Mouse (Mus musculus) spleen, adult 10 weeks (tissue): ENCODE measurements around the gene Sprr2k. TPM values are rescaled to one million over a fixed set of nuclear protein-coding genes. Genes with fewer than 3 reads are reported as not detected.

Experiments
- polyA plus RNA-seq: library from polyadenylated mRNA; stranded (reverse); fragments of 350-450 nt; fragmentation: Illumina TruSeq; extraction: RNeasy Lipid Tissue Mini Kit (QIAGEN cat#74804); gene quantifications from one replicate; pipeline ENCODE4 v1.2.3, GENCODE M21; 2015; ENCODE audit warnings: low replicate concordance; ENCODE audit not compliant: insufficient read depth

Gene Sprr2k
- polyA plus RNA-seq, result not detected

DNA sequence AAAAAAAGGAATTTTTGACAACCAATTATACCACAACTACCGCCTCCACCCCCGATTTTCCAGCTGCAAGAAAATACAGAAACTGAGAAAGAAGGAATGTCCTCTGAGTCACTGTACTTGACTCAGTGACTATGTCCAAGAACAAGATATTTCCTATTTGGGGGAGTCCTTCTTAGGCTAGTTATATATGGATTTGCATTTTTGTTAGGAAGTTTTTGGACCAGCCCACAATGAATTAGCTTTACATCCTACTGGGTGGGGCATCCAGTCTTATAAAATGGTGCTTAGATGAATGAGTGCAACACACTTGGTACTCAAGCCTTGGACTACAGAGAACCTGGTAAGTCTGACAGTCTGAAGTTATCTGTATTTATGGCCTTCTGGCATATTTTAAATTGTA lies at the start of gene Sprr2k:
Gene Sprr2k, plus strand, starts transcription at position 301 of the 400 bp plus-strand sequence.

DNA sequence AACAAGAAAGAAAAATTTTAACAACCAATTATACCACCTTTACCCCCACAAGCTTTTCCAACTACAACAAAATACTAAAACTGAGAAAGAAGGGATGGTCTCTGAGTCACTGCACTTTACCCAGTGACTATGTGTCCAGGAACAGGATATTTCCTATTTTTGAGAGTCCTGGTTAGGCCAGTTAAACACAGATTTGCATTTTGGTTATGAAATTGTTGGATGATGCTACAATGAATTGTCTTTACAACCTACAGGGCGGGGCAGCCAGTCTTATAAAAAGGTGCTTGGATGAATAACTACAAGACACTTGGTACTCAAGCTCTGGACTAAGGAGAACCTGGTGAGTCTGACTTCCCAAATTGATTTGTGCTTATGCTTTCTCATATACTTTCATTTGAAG lies 47.0 kb upstream of the Sprr2k start, which contains the start of gene Sprr2h:
Gene Sprr2h, plus strand, starts transcription at position 301 of the 400 bp plus-strand sequence.

DNA sequence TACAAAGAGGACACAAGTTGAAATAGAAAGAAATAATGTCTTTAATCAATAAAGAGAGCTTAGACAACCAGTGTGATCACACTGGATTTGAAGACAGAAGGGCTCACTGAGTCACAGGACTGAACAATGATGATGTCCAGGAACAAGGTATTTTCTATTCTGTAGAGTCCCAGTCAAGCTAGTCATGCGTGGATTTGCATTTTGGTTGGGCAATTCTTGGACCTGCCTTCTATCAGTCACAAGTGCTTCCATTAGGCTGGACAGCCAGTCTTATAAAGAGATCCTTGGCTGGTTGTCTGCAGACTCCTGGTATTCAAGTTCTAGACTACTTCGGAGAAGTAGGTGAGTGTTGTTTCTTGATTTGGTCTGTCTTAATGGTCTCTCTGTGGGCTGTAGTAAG lies 24.7 kb upstream of the Sprr2k start, which contains the start of gene Sprr2i:
Gene Sprr2i, plus strand, starts transcription at position 301 of the 400 bp plus-strand sequence.

DNA sequence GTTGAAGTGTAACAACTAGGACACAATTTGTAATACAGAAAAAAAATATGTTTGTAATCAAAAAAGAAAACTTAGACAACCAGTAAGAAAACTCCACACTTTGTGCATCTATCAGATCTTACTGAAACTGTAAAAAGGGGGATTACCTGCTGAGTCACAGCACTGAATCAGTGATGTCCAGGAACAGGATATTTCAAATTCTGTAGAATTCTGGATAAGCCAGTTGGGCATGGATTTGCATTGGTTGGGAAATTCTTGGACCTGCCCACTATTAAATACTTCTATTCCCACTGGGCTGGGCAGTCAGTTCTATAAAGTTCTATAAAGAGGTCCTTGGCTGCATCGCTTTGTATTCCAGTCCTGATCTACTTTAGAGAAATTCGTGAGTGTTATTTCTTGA lies 14.6 kb upstream of the Sprr2k start, which contains the start of gene Sprr2j-ps:
Gene Sprr2j-ps, plus strand, starts transcription at position 301 of the 400 bp plus-strand sequence.

DNA sequence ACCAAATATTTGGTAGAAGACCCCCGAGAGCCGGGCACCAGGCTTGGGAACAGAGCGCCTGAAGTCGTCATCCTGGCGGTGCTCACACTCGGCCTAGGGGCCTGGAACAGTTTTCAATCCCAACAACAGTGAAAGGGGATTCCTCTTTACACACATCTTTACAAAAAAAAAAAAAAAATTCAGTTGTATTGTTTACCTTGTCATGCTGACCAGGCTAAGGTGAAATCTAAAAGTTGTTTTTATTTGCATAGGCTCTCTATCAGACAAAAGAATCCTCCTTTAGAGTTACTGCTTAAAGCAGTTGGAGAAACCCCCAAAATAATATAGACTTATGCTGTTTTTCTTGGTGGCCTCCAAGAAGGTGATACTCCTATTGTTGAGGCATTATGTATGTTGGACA lies 3.1 kb upstream of the Sprr2k start, which contains the start of gene Gm9774:
Gene Gm9774, minus strand, starts transcription at position 101 of the 400 bp plus-strand sequence.

DNA sequence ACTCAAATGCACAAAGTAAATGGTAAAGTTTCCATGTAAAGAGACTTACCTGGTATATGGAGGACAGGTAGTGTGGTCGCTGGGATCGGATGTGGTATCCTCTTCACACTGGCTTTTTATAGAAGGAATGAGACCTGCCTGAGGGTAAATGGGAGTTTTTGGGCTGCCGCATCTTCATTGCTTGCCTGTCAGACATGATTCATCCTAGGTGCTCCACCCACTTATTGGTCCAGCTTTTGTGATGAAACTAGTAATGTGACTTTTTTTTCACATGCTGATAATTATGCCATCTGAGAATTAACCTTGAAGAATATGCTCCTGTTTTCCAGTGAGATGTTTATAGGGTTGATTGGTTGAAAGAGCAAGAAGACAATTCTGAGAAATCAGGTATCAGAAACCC lies 6.3 kb downstream of the Sprr2k start, which contains the start of gene Sprr1b:
Gene Sprr1b, minus strand, starts transcription at position 101 of the 400 bp plus-strand sequence.

DNA sequence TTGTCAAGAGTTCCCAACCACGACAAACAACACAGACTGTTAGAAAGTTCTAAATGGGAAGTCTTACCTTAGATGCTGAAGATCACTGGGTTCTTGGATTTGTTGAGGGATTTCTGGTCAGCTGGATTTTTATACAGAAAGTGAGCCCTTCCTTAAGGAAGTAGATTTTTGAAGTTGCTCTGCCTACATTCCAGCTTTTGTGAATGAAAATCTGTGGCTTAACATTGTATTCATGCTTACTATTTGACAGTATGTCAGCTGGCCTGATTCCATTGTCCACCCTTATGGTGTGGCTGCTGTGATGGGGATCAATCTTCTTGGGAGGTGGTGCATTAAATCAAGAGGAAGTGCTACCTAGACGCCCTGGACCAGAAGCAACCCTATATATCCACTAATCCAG lies 26.2 kb downstream of the Sprr2k start, which contains the start of gene Sprr3:
Gene Sprr3, minus strand, starts transcription at position 101 of the 400 bp plus-strand sequence.

Other genes starting within 250 kb of the Sprr2k start
- not detected for gene Sprr2a1, start 216.8 kb upstream of the Sprr2k start, polyA plus RNA-seq
- not detected for gene Sprr2a2, start 216.7 kb upstream of the Sprr2k start, polyA plus RNA-seq
- not detected for gene Sprr2a3, start 147.2 kb upstream of the Sprr2k start, polyA plus RNA-seq
- gene Sprr2b, start 116.0 kb upstream of the Sprr2k start, polyA plus RNA-seq, result not detected
- gene Sprr2d, start 93.4 kb upstream of the Sprr2k start, polyA plus RNA-seq, result not detected
- not detected for gene Sprr2e, start 80.4 kb upstream of the Sprr2k start, polyA plus RNA-seq
- gene Sprr2f, start 67.4 kb upstream of the Sprr2k start, polyA plus RNA-seq, result not detected
- not detected for gene Sprr2h, start 46.9 kb upstream of the Sprr2k start, polyA plus RNA-seq
- gene Sprr2i, start 24.6 kb upstream of the Sprr2k start, polyA plus RNA-seq, result not detected
- not detected for gene Sprr2j-ps, start 14.5 kb upstream of the Sprr2k start, polyA plus RNA-seq
- 1.4 TPM for gene Gm9774, start 3.2 kb upstream of the Sprr2k start, polyA plus RNA-seq
- gene Sprr1b, start 6.2 kb downstream of the Sprr2k start, polyA plus RNA-seq, result not detected
- gene Sprr3, start 26.1 kb downstream of the Sprr2k start, polyA plus RNA-seq, result not detected
- gene Sprr1a, start 53.3 kb downstream of the Sprr2k start, polyA plus RNA-seq, result not detected
- not detected for gene Sprr4, start 67.9 kb downstream of the Sprr2k start, polyA plus RNA-seq
- not detected for gene 2310046K23Rik, start 101.9 kb downstream of the Sprr2k start, polyA plus RNA-seq
- gene Ivl, start 141.2 kb downstream of the Sprr2k start, polyA plus RNA-seq, result not detected
- not detected for gene Smcp, start 156.4 kb downstream of the Sprr2k start, polyA plus RNA-seq
- not detected for gene 2210017I01Rik, start 174.9 kb downstream of the Sprr2k start, polyA plus RNA-seq
- gene Lce6a, start 189.1 kb downstream of the Sprr2k start, polyA plus RNA-seq, result not detected
- gene Lce1a1, start 215.7 kb downstream of the Sprr2k start, polyA plus RNA-seq, result not detected
- gene Lce1b, start 224.3 kb downstream of the Sprr2k start, polyA plus RNA-seq, result not detected
- not detected for gene Lce1a2, start 237.7 kb downstream of the Sprr2k start, polyA plus RNA-seq
- not detected for gene Lce1c, start 246.7 kb downstream of the Sprr2k start, polyA plus RNA-seq